Mouse (Mus musculus) spleen, adult 12 weeks (tissue): ENCODE measurements at regions not wholly inside any gene's neighbourhood (a gene's known extent, or its start where the extent isn't known, plus 50 kb on each side); places are given as distances from the start of the nearest gene placed in this dataset.

Experiments
- DNase-seq: peaks from one replicate; pipeline ENCODE4 v3.0.0; 2022; ENCODE audit warnings: low spot score

DNA sequence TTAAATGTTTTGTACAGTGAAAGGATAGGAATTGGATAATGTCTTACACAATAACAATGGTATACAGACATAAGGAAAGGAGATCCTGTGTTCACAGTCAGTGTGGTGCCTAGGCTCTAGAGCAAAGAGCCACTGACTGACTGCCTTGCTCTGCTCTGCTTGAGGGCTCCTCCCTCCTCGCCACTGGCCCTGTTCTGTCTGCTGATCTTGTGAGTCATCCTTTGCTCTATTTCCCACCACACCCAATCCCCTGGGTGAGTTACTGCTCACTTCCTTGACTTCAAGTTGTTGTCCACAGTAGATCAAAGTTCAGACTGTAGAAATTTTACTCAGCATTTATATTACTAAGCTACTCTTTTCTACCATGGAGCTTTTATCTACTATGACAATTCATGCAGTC lies 117.3 kb downstream of the Tmsb4x start:
- peak; percentile 49 for DNase-seq

DNA sequence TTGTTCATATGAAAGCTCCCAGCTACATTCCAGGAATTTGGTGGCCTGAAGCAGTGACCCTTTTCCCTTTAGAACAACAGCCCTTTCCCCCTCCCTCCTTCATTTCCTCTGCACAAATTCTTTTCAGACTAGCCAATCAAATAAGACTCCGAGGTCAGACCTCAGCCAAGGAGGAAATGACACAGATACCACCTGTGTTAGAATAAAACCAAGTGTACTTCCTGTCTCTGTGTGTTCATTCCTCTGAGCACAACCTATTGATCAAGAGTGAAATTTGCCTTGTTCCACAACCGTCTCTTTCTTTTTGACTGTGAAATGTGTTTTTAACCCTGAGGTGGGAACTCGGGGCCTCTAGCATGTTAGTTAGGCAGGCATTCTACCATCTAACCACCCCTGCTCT lies 120.2 kb downstream of the Tmsb4x start:
- DNase-seq, result no peak

DNA sequence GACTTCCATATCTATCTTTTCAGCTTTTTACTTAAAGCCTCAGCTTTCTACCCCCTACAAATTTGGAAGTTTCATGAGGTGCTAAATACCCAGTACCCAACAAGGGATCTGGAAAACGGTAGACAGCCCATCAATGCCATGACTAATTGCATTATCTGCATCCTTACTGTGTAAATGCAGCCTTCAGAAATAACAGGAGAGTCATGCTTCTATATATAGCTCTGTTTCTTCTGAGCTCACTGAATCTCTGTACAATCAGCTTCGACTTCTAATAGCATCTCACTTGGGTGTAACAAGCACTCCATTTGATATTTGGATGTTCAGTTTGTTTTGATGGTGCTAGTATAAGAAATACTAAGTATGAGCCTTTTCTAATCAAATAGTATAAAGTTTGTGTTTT lies 120.7 kb downstream of the Tmsb4x start:
- DNase-seq, result no peak

DNA sequence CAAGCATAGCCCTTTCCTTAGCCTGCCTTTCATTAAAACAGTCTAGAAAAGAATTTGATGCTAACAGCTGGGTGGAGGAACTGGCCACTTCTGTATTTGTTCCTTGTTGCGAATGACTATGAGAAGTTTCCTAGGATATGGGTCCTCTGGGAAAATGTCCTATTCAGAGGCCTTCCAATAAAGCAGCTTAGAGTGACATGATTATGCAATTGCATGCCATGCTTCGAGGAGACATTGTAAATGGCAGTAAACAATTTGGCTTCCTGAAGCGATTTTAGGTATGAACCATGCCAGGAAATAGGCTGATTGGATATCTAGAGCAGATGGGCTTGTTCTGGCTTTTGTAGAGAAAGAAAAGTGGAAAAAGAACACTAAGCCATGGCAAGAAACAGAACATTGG lies 128.3 kb downstream of the Tmsb4x start:
- no peak for DNase-seq

DNA sequence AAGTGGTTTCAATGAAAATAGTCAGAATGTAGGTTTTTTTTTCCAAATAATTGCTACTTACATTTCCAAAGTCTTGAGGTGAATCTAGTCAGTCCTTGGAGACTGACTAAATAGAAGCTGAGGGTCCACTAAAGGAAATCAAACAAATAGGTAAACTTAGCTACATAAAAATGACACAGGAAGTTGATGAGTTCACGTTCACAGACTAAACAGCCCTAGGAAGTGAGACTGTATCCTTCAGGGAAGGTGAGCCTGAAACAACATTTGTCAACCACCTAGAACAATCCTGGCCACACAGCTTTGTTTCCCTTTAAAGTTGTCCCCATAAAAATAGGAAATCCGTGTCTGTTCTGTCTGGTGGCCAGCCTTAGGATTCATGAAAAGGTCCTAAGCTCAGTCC lies 140.0 kb downstream of the Tmsb4x start:
- no peak for DNase-seq

DNA sequence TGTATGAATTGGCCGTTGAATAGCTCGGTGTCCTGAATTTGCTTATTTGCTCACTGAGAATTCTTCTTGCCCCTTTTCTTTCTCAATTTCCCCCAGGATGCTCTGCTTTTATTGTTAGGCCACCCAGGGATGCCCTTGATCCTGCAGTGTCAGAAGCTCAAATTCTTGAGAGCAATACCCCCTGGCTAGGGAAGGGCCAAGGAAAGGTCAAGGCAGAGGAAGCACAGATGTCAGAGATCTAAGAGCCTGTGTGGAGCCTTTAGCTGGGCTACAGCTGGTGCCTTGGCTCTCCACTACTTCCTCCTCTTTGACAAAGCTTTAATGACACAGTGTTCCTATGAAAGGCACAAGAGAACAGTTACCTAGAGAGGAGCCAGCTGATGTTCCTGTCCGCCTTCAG lies 141.2 kb downstream of the Tmsb4x start:
- no peak for DNase-seq

DNA sequence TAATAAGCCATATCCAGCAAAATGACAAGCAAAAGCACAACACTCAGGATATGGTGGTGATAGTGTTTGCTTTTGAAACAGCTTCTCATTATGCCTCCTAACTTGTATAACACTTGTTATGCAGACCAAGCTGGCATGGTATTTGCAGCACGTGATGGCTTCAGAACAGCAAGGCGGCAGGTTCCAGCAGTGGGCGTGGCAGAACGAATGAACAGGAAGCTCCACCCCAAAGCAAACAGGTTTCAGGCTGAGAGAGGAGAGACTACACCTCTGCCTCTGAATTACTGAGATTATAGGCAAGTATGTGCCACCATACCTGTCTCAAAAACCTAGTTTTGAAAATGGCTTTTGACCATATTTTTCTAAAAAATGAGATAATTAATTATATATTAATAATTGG lies 145.2 kb downstream of the Tmsb4x start:
- DNase-seq, result no peak

DNA sequence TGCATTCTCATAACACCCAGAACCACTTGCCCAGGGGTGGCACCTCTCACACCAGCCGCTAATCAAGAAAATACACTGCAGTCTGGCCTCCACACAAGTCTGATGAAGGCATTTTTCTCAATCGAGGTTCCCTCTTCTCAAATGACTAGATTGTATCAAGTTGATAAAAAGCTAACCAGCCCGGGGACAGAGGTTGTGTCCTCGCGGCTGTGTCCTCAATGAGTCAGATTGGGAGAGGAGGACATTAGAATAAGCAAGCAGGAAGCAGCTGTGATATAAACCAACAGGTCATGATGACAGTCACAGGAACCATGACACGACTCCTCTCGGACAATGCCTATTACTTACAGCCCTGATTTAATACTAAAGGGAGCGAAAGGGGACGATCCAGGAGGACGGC lies 156.7 kb downstream of the Tmsb4x start:
- DNase-seq, result no peak

DNA sequence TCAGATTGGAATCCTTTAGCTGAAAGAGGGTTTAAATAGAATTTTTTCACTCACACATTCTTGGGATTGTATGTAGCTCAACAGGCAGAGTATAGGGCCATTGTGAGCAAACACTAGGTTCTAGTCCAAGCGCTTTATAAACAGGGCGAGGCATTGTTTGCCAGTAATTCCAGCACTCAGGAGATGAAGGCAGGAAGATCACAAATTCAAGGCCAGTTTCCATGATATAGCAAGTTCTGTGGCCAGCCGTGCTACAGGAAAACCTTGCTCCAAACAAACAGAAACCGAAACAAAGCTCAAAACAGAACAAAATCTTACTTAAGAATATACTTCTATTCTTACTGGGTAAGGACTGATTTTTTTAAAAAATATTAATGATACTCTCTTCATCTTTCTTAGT lies 159.0 kb downstream of the Tmsb4x start:
- DNase-seq, result no peak

DNA sequence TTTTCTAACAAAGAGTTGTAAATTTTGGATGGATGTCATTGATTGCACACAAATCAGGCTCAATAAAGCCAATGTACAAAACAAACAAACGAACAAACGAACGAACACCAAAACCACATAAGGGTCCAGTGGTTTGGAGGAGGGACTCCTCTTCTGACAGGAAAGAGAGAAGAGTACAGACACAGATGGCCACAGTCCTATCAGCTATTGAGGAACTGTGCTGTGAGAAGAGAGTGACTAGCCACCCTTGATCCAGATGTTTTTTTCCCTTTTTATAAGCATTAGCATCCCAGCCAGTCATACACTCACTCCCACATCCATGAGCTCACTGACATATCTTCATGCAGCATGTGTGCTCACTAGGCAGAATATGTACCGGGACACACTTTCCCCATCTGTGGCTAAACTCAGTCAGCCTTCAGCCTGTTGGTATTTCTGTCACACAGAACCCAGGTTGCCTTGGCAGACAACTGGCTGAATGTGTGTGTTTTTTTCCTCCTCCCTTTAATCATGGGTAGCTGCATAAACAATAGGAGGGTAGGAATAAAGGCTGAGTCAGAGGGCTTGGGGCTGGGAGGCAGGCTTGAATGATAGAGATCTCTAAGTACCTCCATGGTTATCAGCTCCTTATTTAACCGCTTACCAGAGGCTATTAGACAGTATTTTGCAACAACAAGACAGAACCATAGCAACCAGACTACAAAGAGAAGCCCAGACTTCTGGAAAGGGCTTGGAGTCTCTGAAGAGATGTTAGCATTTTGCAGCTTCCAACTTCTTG lies 159.7 kb downstream of the Tmsb4x start:
- DNase-seq, result no peak

DNA sequence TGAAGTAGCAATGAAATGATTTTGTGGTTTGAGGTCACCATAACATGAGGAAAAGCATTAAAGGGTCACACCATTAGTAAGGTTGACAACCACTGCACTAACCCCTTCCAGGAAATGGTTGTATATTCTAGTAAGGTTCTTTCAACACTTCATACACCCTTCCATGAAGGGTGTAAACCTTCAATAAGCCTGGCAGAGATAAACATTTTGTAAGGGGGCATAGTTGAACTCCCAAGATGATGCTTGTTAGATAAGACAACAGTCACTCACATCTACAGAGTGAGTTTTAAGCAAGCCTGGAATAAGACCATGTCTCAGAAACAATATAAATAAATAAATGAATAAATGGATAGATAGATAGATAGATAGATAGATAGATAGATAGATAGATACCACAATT lies 171.1 kb downstream of the Tmsb4x start:
- DNase-seq, result no peak

DNA sequence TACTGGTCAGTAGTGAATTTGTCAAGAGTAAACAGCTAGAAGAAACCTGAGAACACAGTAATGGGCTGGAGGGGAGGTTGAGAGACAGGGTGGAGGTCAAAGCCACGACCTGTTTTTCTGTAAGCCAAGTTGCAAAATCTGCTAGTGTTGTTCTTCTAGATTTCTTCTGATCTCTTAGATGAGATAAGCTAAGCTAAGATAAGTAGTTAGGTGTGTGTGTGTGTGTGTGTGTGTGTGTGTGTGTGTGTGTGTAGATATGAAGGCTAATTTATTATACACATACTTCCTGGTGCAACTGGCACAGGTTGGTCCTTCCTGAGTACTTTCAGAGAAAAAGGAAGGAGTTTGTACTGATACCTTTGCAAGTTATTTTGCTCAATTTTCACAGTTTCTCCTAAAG lies 172.8 kb downstream of the Tmsb4x start:
- DNase-seq, result no peak

DNA sequence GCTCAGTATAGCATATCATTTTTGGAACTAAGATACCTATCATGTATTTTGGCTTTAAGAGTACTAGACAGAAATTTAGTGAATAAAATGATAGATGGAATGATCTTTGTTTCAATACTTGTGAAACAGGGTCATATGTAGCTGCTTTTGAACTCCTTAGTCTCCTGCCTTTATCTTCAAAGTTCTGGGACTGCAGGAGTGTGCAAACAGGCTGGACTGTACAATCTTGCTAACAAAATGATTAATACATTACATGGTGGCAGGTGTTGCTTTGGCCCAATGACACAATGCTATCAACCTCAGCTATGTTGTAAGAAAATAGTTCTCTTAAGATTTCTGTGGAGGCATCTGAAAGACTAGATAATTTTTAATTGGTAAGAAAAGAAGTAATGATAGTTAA lies 173.5 kb downstream of the Tmsb4x start:
- DNase-seq, result no peak

DNA sequence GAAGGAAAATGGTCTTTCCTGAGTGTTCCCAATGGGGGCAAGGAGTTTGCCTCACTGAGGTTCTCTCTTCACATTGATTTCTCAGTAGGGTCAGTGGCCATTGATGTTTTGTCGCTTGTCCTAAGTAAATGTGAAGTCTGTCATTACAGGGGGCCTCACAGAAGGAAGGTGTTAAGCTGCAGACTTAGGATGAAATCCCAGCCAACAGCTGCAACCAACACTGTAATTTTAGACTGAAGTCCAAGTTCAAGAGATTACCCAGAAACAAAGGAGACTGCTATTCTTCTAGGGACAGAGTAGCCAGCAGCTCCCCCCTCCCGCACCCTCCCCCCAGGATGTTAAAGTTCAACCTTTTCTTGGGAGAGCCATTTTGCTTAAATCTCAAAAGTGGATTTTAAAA lies 176.0 kb downstream of the Tmsb4x start:
- DNase-seq, result no peak

DNA sequence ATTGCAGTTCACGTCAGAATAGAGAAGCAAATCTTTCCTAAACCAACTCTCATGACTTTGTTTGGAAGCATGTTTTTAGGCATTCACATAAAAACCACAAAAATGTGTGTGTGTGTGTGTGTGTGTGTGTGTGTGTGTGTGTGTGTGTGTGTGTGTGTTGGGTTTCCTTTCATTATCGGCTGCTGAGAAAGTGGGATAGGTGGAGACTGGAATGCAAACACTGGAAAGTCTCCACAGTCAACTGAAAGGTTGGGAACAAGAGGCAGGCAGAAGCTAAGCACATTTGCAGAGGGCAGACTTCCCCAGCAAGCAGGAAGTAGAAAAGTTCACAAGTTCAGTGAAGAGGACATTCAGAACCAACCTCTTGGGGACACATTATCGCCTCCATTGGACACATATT lies 176.5 kb downstream of the Tmsb4x start:
- no peak for DNase-seq

DNA sequence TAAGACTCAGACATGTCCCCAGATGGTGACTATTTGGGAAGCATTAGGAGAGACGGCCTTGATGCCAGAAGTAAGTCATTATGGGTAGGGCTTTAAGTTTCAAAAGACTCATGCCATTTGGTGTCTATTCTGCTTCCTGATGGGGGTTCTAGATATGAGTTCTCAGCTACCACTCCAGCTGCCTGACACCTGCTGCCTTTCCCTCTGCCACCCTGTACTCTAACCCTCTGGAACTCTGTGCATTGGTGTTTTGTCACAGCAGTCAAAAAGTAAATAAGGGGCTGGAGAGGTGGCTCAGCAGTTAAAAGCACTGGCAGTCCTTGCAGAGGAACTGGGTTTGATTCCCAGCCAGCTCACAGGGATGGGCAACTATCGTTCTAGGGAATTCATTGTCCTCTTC lies 177.6 kb downstream of the Tmsb4x start:
- no peak for DNase-seq

DNA sequence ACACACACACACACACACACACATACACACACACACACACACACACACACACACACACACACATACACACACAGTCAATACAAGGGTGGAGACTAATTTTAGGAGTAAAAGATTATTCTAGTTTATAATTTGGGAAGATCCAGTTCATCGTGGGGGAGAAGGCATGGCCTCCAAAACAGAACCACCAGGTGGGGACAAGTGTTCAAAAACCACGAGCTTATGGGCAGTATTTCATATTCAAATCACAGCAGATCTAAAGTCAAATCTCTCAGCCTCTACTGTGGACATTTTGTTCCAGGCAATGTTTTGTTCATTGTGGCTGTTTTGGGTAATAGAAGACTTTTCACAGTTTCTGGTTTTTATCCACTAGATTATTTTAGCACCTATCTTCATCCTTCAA lies 193.5 kb downstream of the Tmsb4x start:
- DNase-seq, result no peak

DNA sequence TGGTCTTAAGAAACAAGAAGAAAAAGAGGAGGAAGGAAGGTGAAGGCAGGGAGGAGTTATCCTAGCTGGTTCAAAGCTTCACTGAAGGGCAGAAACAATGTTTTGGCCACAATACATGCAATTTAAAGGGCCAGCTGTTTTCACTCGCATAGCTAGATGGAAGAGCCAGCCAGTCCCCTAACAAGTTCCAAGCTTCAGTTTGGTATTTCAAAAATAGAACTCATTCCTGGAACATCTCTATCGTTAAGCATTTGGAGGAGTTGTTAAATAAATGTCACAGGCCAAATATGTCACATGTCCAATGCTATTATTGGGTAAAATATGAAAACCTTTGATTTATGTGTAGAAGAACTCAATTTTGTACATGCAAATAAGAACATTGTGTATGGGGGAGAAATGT lies 194.8 kb downstream of the Tmsb4x start:
- no peak for DNase-seq

DNA sequence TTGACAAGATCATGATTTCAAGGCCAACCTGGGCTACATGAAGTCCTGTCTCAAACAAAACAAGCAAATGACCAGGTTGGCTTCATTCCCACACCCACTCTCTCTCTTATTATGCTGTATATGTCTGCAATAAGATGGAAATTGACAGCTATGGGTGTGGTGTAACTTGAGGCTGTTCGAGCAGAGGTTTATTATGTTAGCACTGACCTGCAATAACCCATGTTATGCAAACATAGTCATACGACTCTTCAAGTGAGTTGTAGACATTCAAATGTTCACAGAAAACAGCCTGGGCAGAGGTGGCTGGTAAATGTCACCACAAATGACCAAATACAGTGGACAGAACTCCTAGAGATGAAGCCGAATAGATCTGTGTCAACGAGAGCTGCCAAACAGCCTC lies 196.2 kb downstream of the Tmsb4x start:
- DNase-seq, result no peak

DNA sequence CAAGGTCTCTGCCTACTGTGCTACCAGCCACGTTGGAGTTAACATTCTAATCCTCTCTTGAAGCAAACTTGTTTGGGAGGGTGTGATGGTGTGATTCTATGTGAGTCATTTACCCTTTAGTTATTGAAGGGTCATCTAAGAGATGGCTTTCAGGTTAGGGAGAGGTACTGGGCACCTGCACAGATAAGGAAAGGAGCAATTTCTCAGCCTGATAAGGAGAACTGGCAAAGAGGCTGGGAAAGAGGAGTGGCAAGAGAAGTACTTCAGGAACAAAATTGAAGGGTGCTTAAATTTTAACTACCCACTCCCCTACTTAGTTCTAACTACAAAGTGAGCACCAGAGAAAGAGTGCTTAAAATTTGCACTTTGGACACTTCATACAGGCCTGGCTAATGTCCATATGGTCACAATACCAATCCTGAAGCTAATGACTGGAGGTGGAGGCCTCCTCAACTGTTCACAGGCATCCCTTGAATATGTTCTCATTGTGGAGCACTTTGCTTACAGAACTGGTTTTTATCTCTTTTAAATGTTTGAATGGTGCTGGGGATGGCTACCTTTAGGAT lies 197.1 kb downstream of the Tmsb4x start:
- DNase-seq, result no peak

DNA sequence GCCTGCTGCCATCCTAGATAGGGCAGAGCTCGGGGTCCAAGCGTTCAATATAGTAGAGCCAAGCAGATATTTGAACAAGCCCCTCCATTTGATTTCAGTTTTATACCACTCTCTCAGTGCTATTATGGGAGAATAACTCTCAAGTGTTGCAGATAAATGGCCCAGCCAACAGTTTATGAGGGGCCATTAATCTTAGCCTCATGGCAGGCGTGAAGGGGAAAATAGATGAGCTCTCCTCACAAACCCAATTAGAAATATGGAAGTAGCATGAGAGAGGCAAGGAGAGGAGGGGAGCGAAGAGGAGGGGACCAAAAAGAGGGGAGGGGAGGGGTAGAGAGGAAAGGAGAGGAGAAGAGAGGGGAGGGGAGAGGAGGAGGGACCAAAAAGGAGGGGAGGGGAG lies 213.3 kb downstream of the Tmsb4x start:
- no peak for DNase-seq

DNA sequence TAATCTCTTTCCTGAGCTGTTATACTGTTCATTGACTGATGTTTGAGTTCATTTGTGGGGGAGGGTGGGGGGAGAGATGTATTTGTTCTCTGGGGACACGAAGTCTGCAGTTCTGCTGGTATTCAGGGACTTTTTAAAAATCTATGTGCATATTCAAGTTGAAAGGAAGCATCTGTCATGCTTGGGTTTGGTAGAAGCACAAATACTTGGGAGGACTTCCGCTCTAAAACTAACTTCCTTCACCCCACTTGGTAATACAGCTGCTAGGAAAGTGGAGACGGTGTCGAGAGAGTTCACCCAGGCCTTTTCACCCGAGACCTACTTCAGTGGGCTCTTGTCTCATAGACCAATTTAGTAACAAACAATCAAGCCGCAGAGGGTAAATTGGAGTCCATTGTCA lies 228.1 kb downstream of the Tmsb4x start:
- no peak for DNase-seq

DNA sequence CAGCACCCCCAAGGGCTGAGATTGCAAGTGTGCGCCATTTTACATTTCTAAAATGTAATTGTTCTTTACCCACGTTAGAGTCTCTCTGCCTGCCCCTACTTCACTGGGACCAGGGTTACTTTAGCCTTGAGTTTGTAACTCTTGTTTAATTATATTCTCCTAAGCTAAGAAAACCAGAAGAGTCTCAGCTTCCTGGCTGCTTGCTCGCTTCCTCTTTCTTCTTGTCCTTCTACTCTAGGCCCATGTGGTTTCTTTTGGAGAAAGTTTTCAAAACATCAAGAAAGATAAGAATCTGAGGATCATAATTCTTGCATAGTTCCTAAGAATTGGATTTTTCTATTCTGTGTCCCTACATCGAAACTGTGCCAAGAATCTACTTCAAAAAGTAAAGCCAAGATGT lies 228.6 kb downstream of the Tmsb4x start:
- DNase-seq, result no peak

DNA sequence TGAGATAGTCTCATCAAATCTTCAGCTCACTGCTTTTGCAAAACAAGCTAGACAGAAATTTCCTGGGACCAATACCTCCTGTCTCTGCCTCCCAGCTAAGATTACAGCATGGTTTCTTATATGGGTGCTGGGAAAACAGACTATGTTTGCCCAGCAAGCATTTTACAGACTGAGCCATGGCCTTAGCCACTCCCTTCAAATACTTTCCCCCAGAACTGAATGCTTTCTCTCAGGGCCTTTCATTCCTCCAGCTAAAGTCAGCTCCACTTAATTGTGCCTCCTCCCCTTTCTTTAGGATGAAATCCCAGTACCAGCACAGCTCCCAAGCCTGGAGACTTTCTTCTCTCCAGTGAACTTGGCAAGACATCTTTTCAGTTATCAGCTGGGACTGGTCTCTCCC lies 232.1 kb downstream of the Tmsb4x start:
- no peak for DNase-seq
